Mouse (Mus musculus) lung, postnatal 36 days (tissue): Measurements from ENCODE around the gene Mageb16.

ENCODE experiments used
- DNase-seq: peaks from one replicate; pipeline ENCODE4 v3.0.0; 2022; ENCODE audit warnings: mixed read lengths

Gene Mageb16

DNA sequence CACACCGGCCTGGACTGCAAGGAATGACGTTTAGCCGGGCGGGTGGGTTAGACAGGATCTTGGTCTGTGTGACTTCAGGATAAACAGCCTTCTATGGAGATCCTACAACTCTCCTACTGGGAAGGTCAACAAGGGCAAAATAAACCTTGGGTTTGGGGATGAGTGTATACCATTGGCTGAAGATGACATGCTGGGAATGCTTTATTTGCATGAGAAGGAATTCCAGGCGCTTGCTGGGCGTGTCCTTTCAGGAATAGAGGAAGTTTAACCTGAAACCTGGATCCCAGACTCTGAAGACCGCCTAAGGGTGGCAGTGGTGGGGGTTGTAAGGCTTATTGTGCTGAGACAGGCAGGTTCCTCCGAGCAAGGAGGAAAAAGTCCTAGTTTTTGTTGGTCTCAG is at the start of gene Mageb16:
Gene Mageb16, minus strand, starts transcription at position 25 of the 400 bp plus-strand sequence.
- DNase-seq = no peak

DNA sequence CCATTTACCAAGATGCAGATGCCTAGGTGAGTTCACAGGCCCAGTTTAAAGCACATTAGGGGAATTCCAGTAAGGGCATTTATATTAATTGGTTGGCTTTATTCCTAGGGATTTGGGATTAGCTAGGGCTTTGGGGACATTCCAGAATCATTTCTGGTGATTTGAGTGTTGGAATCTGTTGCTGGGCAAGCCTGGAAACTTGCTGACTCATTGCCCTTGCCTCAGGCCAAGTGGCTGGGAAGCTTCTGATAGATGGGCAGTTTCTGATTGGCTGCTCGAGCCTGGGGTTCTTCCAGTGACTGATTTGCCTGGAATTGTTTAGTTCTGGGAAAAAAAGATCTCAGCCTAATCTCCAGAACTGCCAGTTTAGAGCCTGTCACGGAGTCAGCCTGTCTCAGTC is 20.1 kb downstream of the Mageb16 start:
- DNase-seq = peak; percentile 5

GRCm38 (mm10) chrX:79635396-79635795 is 35.8 kb downstream of the Mageb16 start:
- DNase-seq = no peak

DNA sequence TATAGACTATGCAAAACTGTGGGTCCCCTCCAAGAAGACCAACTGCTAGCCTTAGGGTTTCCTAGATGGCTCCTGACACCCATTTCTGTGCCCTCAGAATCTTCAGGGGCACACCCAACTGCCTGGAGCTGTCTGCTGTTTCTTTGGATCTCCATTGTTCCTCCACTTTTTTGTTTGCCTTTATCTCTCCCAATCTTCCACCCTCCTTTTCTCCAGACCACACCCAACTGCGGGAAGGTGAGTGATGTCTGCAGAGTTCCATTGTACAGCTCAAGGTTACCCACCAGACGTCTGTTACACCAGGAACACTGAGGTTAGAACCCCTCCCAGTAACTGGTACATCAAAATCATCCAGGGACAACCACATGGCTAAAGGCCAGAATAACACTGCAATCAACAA is 64.8 kb downstream of the Mageb16 start:
- DNase-seq = no peak
